Mouse (Mus musculus) ES-Bruce4 (cell line): Measurements from ENCODE around the gene H2-Q2. TPM values are rescaled to one million over a fixed set of nuclear protein-coding genes. Genes with fewer than 3 reads are reported as not detected.
"Not testable (repeated sequence)": the region's sequence is repeated elsewhere in the genome, so short reads cannot be mapped to it uniquely, and the experiment has no call there.

Source experiments
- H3K27ac ChIP-seq: 2 replicates; pipeline ENCODE4 v1.5.1; 2012; ENCODE audit warnings: low read length, inconsistent platforms; ENCODE audit not compliant: insufficient read depth
- H3K27me3 ChIP-seq: 2 replicates; pipeline ENCODE4 v1.6.1; 2012; ENCODE audit warnings: mild to moderate bottlenecking, low read length, inconsistent platforms; ENCODE audit not compliant: control insufficient read depth, poor library complexity, insufficient read depth, severe bottlenecking
- H3K36me3 ChIP-seq: 2 replicates; pipeline ENCODE4 v1.6.1; 2012; ENCODE audit warnings: inconsistent platforms, mild to moderate bottlenecking, low read length, moderate library complexity; ENCODE audit not compliant: control insufficient read depth, poor library complexity, insufficient read depth, severe bottlenecking
- H3K4me1 ChIP-seq: one replicate; pipeline ENCODE4 v1.8.1; 2011; ENCODE audit warnings: low read length; ENCODE audit not compliant: control insufficient read depth, insufficient read depth
- H3K4me3 ChIP-seq: 2 replicates; pipeline ENCODE4 v1.5.1; 2011; ENCODE audit warnings: low read depth, mild to moderate bottlenecking, low read length
- H3K9ac ChIP-seq: 2 replicates; pipeline ENCODE4 v1.6.1; 2012; ENCODE audit warnings: low read depth, mild to moderate bottlenecking, inconsistent platforms; ENCODE audit not compliant: poor library complexity, severe bottlenecking
- H3K9me3 ChIP-seq: replicated peaks from 2 replicates; pipeline ENCODE4 v1.6.1; 2012; ENCODE audit warnings: mild to moderate bottlenecking, low read length, inconsistent platforms; ENCODE audit not compliant: control insufficient read depth, poor library complexity, insufficient read depth, severe bottlenecking
- CTCF ChIP-seq: IDR thresholded peaks from one replicate; pipeline ENCODE4 v1.8.1; 2011; ENCODE audit warnings: low read depth, low read length
- EP300 ChIP-seq: IDR thresholded peaks from 2 replicates; pipeline ENCODE4 v1.6.1; 2011; ENCODE audit warnings: low read depth, low read length; ENCODE audit not compliant: insufficient read depth
- POLR2A ChIP-seq: IDR thresholded peaks from one replicate; pipeline ENCODE4 v1.8.1; 2011; ENCODE audit warnings: low read length; ENCODE audit not compliant: insufficient read depth
- polyA plus RNA-seq: library from polyadenylated mRNA; stranded (reverse); fragments of >200 nt; gene quantifications from 2 replicates; pipeline ENCODE4 v1.2.4, GENCODE M21; 2011; ENCODE audit warnings: low read depth; ENCODE audit not compliant: missing spikeins, insufficient read depth, insufficient read length

The H2-Q2 gene
- polyA plus RNA-seq: 5.6 and 5.8 TPM in 2 replicates

DNA sequence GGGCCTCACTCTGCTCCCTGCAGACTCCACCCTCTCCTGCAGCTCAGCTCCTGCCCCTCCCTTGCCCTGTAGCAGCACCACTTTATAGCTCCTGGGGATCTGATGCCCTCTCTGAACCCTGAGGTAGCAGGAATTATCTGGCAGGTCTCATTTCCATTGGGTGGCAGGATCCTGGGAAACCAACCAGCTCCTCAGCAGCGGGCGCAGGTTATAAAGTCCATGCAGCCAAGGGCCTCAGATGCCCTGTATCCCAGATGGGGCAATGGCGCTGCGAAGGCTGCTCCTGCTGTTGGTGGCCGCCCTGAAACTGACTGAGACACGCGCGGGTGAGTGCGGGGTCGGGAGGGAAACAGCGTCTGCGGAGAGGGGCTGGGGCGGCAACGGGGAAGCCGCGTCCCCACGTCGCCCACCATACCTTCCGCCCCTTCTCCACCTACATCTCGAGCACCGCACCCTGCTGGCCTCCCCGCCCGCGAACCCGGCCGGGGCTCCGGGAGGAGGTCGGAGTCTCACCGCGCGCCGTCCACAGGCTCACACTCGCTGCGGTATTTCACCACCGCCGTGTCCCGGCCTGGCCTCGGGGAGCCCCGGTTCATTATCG, at the start of gene H2-Q2:
Gene H2-Q2 (plus strand): TSS at position 172 of the 601 bp plus-strand sequence.
- Histone ChIP-seq H3K27me3 (peaks cover 2% of the 10 kb centered on the region; the same call in 1 of the 2 replicates), H3K4me1 (no peaks in the 10 kb centered on the region), H3K4me3 (peak within 1 kb of the TSS; percentile 68), H3K27ac (no peak within 1 kb of the TSS), H3K36me3 (no peaks in the 10 kb centered on the region), H3K9me3 (no peaks in the 10 kb centered on the region), H3K9ac (peak within 1 kb of the TSS; percentile 47)
- TF ChIP-seq EP300 (no peak), POLR2A (no peak)

DNA sequence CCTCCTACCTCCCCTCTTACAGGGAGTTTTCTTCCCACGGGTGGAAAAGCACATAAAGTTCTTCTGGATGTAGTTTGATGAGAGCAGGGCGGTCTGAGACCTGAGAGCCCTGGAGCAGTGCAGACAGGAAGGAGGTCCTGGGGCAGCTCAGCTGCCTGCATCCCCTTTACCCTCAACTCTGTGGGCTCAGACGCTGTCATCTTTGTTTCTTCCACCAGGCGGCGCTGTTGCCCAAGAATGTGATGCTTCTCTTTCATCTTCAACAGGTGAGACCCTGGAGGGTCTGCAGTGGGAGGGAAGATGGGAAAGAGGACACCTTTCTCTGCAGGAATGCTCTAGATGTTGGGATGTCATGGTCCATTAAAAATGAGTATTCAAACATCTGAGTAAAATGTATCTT, 46.2 kb upstream of the H2-Q2 start:
- TF ChIP-seq CTCF: peak; percentile 70
- H3K27ac ChIP-seq, H3K9me3 ChIP-seq, H3K4me1 ChIP-seq, H3K9ac ChIP-seq, H3K27me3 ChIP-seq, H3K36me3 ChIP-seq: not testable (repeated sequence)
- H3K4me3 ChIP-seq: 0 out of 2 replicates have a peak overlapping the region, but pooled peaks have one; percentile 9

DNA sequence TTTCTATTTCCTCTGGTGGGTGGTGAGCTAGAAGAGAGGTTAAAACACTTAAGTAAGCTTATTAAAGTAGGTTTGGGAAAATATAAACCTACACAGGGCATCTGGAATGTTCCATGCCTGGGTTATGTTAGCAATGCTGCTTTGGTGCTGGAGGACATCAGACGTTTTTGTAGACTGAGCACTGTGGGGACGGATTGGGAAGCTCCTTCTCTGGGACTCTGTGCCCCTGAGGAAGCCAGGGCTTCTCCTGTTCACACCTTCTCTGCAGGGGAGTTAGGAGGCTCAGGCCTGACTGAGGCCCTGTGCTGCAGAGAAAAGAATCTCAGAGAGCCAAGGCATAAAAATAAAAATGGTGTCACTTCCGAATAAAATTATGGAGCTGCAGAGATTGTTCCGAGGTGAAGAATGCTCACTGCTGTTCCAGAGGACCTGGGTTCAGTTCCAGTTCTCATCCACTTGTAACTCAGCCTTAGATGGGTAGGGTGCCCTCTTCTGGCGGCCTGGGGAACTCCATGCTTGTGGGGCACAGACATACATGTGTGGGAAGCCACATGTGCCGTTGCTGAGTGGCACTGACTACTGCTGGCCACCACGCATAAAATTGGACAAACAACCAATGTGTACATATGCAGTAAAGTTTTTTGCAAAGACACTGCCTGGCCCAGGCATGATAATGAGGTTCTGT, 41.6 kb upstream of the H2-Q2 start:
- H3K27me3 ChIP-seq, H3K36me3 ChIP-seq, H3K9me3 ChIP-seq, H3K4me1 ChIP-seq, H3K27ac ChIP-seq, H3K4me3 ChIP-seq, H3K9ac ChIP-seq: not testable (repeated sequence)
- TF ChIP-seq CTCF: peak; percentile 7

DNA sequence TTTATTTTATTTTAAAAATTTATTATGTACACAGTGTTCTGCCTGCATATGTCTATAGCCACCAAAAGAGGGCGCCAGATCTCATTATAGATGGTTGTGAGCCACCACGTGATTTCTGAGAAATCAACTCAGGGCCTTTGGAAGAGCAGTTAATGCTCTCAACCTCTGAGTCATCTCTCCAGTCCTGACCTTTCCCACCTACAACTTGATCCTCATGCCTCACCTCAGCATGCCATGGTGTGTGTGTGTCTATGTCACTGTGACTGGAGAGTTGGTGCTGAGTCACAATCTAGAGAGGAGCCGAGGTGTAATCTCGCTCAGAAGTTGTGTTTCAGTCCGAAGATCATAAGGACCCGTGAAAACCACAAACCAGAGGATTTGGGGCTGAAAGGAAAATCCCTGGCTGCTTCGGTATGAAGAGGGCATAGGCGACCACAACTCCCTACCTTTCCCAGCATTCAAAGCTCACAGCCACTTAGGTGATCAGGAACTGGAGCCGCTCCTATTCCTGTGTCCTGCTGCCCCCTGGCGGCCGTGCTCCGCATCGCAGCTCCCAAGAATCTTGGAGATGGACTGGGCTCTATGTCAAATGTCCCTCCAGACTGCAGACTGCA, 40.3 kb upstream of the H2-Q2 start:
- H3K4me1 ChIP-seq: no peaks in the 10 kb centered on the region
- H3K9me3 ChIP-seq: no peaks in the 10 kb centered on the region
- no peaks in the 10 kb centered on the region for H3K36me3 ChIP-seq
- no peak overlapping the region for H3K27ac ChIP-seq
- H3K9ac ChIP-seq: no peak overlapping the region
- H3K4me3 ChIP-seq: peak overlapping the region; percentile 35
- no peaks in the 10 kb centered on the region for H3K27me3 ChIP-seq
- TF ChIP-seq EP300 (no peak), POLR2A (no peak), CTCF (peak; percentile 96)

DNA sequence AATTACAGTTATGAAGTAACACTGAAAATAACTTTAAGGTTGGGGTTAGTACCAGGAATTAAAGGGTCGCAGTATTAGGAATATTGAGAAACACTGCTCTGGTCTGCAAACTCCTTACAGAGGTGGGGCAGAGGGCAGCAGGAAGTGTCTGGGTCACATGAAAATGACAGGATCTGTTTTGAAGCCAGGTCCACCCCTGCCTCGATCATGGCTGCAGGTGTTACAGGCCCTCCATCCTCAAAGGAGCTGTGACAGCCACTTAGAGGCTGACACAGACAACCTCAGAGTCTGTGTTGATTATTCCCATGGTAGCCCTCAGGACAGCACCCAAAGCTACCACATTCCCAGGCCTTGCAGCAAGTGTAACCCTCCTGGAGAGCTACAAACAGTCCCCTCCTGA, 38.8 kb upstream of the H2-Q2 start:
- TF ChIP-seq POLR2A (no peak), EP300 (no peak), CTCF (no peak)

DNA sequence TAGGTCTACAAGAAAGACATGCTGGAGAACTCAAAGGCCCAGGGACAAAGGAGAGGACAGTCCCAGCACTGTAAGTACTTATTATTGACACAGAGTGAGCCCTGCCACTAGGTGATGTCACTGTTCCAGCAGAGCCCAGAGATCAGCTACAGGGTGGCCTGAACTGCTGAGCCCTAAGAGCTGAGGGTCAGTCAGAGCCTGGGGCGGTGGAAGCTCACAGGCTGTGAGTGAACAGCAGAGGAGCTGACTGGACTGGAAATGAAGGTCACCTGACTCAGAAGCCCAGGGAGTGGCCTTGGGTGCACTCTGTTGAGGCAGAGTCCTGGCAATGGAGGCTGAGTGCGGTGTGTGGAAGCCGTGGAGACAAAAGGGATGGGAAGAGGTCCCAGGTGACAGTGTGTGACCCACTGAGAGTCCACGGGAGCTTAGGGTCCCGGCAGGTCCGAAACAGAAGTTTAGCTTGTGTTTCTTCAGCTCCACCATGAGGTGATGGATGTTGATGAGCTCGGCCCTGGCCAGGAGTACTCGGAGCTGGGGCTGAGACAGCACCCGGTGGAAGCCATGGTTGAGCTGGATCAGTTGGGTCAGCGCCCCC, 38.2 kb upstream of the H2-Q2 start:
- Histone ChIP-seq H3K4me1 (no peaks in the 10 kb centered on the region), H3K27me3 (no peaks in the 10 kb centered on the region), H3K9me3 (no peaks in the 10 kb centered on the region), H3K4me3 (no peak overlapping the region), H3K36me3 (no peaks in the 10 kb centered on the region), H3K27ac (no peak overlapping the region), H3K9ac (no peak overlapping the region)
- no peak for TF ChIP-seq POLR2A
- TF ChIP-seq EP300: no peak

More for the DNA sequence above, 38.8 kb upstream of the H2-Q2 start:
- Histone ChIP-seq H3K9ac (no peak overlapping the region), H3K4me1 (no peaks in the 10 kb centered on the region), H3K36me3 (no peaks in the 10 kb centered on the region), H3K27ac (no peak overlapping the region), H3K4me3 (no peak overlapping the region), H3K27me3 (no peaks in the 10 kb centered on the region), H3K9me3 (no peaks in the 10 kb centered on the region)
